Mouse (Mus musculus) heart, embryonic 11.5 days (tissue): ENCODE measurements around the gene Eno3. TPM values are rescaled to one million over a fixed set of nuclear protein-coding genes. Genes with fewer than 3 reads are reported as not detected.

Experiments
- ATAC-seq: fragments of 200-750 bp; cut with Nextera tagmentation; replicated peaks from 2 replicates; pipeline ENCODE4 v1.8.0; 2017; ENCODE audit warnings: moderate library complexity; ENCODE audit not compliant: insufficient number of reproducible peaks, low FRiP score, low TSS enrichment
- H3K27ac ChIP-seq: fragments of 300-500 bp; sonication (generic); 2 replicates; pipeline ENCODE4 v1.5.1; 2014; ENCODE audit warnings: mild to moderate bottlenecking, low read depth, low read length
- H3K27me3 ChIP-seq: fragments of 300-500 bp; sonication (generic); 2 replicates; pipeline ENCODE4 v1.6.1; 2014; ENCODE audit warnings: mild to moderate bottlenecking, low read length, mixed read lengths; ENCODE audit not compliant: control insufficient read depth, insufficient read depth
- H3K36me3 ChIP-seq: fragments of 300-500 bp; sonication (generic); 2 replicates; pipeline ENCODE4 v1.6.1; 2014; ENCODE audit warnings: mild to moderate bottlenecking, low read length, moderate library complexity, mixed read lengths; ENCODE audit not compliant: control insufficient read depth, insufficient read depth
- H3K4me1 ChIP-seq: fragments of 300-500 bp; sonication (generic); 2 replicates; pipeline ENCODE4 v1.6.1; 2014; ENCODE audit warnings: low read length; ENCODE audit not compliant: control insufficient read depth, insufficient read depth
- H3K4me2 ChIP-seq: fragments of 300-500 bp; sonication (generic); 2 replicates; pipeline ENCODE4 v1.6.1; 2014; ENCODE audit warnings: mild to moderate bottlenecking, moderate library complexity
- H3K4me3 ChIP-seq: fragments of 300-500 bp; sonication (generic); 2 replicates; pipeline ENCODE4 v1.5.1; 2014; ENCODE audit warnings: low read depth, low read length
- H3K9ac ChIP-seq: fragments of 300-500 bp; sonication (generic); 2 replicates; pipeline ENCODE4 v1.6.1; 2014; ENCODE audit warnings: mild to moderate bottlenecking, low read depth, low read length, moderate library complexity
- H3K9me3 ChIP-seq: fragments of 300-500 bp; sonication (generic); replicated peaks from 2 replicates; pipeline ENCODE4 v1.6.1; 2016; ENCODE audit warnings: low read length; ENCODE audit not compliant: control insufficient read depth
- WGBS: fragments of 180-500 bp; shearing (Covaris S2); extraction: QIAGEN DNeasy Blood & Tissue Kit; methylation state at CpG from one replicate; pipeline ENCODE4 v1.1.7; 2014; ENCODE audit not compliant: insufficient replicate concordance; 5-methylcytosine and 5-hydroxymethylcytosine counted together
- polyA plus RNA-seq: library from polyadenylated mRNA; unstranded; fragments of >200 nt; fragmentation: Nextera tagmentation; extraction: Ambion mirVana; gene quantifications from 2 replicates; pipeline ENCODE4 v1.2.1, GENCODE M21; 2014

The Eno3 gene
- polyA plus RNA-seq, 1 experiment from 2014 or later = 272 TPM

DNA sequence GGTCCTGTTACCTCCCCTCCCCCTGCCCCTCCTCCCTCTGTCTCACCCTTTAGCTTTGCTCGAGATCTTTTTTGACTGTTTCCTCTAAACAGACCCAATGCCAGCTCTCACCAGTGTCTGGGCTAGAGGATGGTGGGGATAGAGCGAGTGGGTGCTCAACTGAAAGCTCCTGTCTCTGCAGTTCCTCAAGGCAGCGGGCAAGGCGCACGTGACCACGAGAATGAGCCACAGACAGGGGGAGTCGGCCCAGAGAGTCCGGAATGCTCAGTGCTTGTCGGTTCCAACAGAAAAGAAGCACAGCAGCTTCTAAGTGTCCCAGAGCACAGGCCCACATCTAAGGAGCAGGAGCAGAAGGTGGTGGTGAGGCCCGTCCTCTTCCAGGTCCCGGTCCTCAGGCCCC, 17.5 kb downstream of the Eno3 start:
- H3K27me3 ChIP-seq = no peaks in the 10 kb centered on the region
- H3K4me1 ChIP-seq = peaks cover 12% of the 10 kb centered on the region
- H3K27ac ChIP-seq = no peak overlapping the region
- WGBS = 60% methylated on average over 11 of the region's 11 CpGs
- H3K36me3 ChIP-seq = peaks cover 17% of the 10 kb centered on the region
- no peak overlapping the region for H3K4me2 ChIP-seq
- no peak overlapping the region for H3K4me3 ChIP-seq
- no peak overlapping the region for H3K9ac ChIP-seq
- H3K9me3 ChIP-seq = no peaks in the 10 kb centered on the region
- no peak for ATAC-seq

- H3K9ac ChIP-seq = no peak overlapping the region
- no peak for ATAC-seq
Observed at GRCm38 (mm10) chr11:70678092-70678491, 21.1 kb downstream of the Eno3 start.

DNA sequence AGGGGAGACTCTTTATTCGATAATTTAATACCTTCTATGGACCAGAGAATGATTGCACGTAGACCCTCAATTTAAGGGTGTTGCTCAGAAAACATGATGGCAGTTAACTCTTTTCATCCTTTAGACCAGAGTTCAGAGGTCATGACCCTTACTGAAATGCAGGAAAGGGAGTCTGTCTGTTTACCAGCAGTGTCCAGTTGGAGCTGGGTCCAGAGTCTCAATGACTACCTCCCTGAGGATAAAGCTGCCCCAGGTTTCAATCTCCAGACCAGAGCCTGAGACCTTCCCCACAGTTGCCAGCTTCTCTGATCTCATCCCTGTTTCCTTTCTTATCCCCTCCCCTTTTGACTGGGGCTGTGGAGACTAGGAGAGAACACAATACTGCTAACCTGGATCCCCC, 21.6 kb downstream of the Eno3 start:
- Histone ChIP-seq H3K27ac (no peak overlapping the region), H3K4me3 (no peak overlapping the region), H3K36me3 (peaks cover 18% of the 10 kb centered on the region), H3K4me1 (peaks cover 5% of the 10 kb centered on the region), H3K4me2 (no peak overlapping the region), H3K27me3 (no peaks in the 10 kb centered on the region), H3K9me3 (no peaks in the 10 kb centered on the region), H3K9ac (no peak overlapping the region)
- WGBS = 84% methylated on average over 2 of the region's 2 CpGs
- no peak for ATAC-seq

More at GRCm38 (mm10) chr11:70678092-70678491, 21.1 kb downstream of the Eno3 start:
- 69% methylated on average over 9 of the region's 9 CpGs for WGBS
- Histone ChIP-seq H3K27ac (no peak overlapping the region), H3K4me3 (no peak overlapping the region), H3K9me3 (no peaks in the 10 kb centered on the region), H3K4me1 (peaks cover 5% of the 10 kb centered on the region), H3K4me2 (no peak overlapping the region), H3K27me3 (no peaks in the 10 kb centered on the region), H3K36me3 (peaks cover 18% of the 10 kb centered on the region)

GRCm38 (mm10) chr11:70679361-70679760, 22.4 kb downstream of the Eno3 start:
- WGBS = 93% methylated on average over 8 of the region's 8 CpGs
- no peak overlapping the region for H3K9ac ChIP-seq
- peaks cover 5% of the 10 kb centered on the region for H3K4me1 ChIP-seq
- no peak overlapping the region for H3K4me2 ChIP-seq
- no peak overlapping the region for H3K4me3 ChIP-seq
- no peaks in the 10 kb centered on the region for H3K27me3 ChIP-seq
- ATAC-seq = no peak
- peaks cover 17% of the 10 kb centered on the region for H3K36me3 ChIP-seq
- no peaks in the 10 kb centered on the region for H3K9me3 ChIP-seq
- no peak overlapping the region for H3K27ac ChIP-seq

DNA sequence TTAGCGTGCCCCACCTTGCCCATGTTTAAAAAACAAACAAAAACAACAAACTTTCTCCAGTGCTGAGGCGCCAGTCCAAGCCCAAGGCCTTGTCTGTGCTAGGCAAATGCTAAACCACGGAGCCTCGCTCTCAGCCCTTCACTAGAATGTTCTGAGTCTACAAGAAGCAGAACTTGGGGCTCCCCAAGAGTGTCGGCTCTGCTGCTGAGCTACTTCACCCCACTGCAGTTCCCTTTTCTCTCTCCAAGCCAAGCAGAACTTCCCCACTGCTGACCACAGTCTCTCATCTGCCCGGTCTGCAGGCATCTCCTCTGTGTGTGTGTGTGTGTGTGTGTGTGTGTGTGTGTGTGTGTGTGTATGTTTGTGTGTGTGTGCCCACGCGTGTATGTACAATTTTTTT, 22.9 kb downstream of the Eno3 start:
- no peak for ATAC-seq
- H3K4me2 ChIP-seq = no peak overlapping the region
- H3K27ac ChIP-seq = no peak overlapping the region
- H3K4me1 ChIP-seq = peaks cover 5% of the 10 kb centered on the region
- H3K27me3 ChIP-seq = no peaks in the 10 kb centered on the region
- no peak overlapping the region for H3K9ac ChIP-seq
- H3K36me3 ChIP-seq = peaks cover 14% of the 10 kb centered on the region; the same call in 1 of the 2 replicates
- H3K4me3 ChIP-seq = no peak overlapping the region
- WGBS = 85% methylated on average over 8 of the region's 8 CpGs
- H3K9me3 ChIP-seq = no peaks in the 10 kb centered on the region

GRCm38 (mm10) chr11:70681170-70681569, 24.2 kb downstream of the Eno3 start:
- no peak for ATAC-seq
- Histone ChIP-seq H3K27me3 (no peaks in the 10 kb centered on the region), H3K9ac (no peak overlapping the region), H3K9me3 (no peaks in the 10 kb centered on the region), H3K27ac (no peak overlapping the region), H3K4me1 (peaks cover 5% of the 10 kb centered on the region), H3K36me3 (peaks cover 14% of the 10 kb centered on the region; the same call in 1 of the 2 replicates), H3K4me2 (no peak overlapping the region), H3K4me3 (no peak overlapping the region)
- WGBS = 57% methylated on average over 12 of the region's 12 CpGs

GRCm38 (mm10) chr11:70681897-70682581, 25.0 kb downstream of the Eno3 start:
- no peak overlapping the region for H3K27ac ChIP-seq
- no peak for ATAC-seq
- H3K9ac ChIP-seq = 0 out of 2 replicates have a peak overlapping the region, but pooled peaks have one; percentile 34
- 12% methylated on average over 11 of the region's 11 CpGs for WGBS
- H3K4me3 ChIP-seq = no peak overlapping the region
- peaks cover 9% of the 10 kb centered on the region for H3K4me1 ChIP-seq
- H3K4me2 ChIP-seq = peak overlapping the region; percentile 16
- H3K27me3 ChIP-seq = no peaks in the 10 kb centered on the region
- H3K36me3 ChIP-seq = peaks cover 14% of the 10 kb centered on the region; the same call in 1 of the 2 replicates
- H3K9me3 ChIP-seq = no peaks in the 10 kb centered on the region

GRCm38 (mm10) chr11:70683640-70684039, 26.6 kb downstream of the Eno3 start:
- Histone ChIP-seq H3K36me3 (peaks cover 14% of the 10 kb centered on the region; the same call in 1 of the 2 replicates), H3K27me3 (no peaks in the 10 kb centered on the region), H3K4me2 (no peak overlapping the region), H3K27ac (no peak overlapping the region), H3K9me3 (no peaks in the 10 kb centered on the region), H3K9ac (no peak overlapping the region), H3K4me1 (peaks cover 16% of the 10 kb centered on the region), H3K4me3 (no peak overlapping the region)
- 83% methylated on average over 5 of the region's 5 CpGs for WGBS
- ATAC-seq = no peak
